Mouse (Mus musculus) monocyte, adult 5-6 weeks (primary cell): ENCODE data around the gene Atp5d. TPM values are rescaled to one million over a fixed set of nuclear protein-coding genes. Genes with fewer than 3 reads are reported as not detected.

Source experiments
- ATAC-seq: fragments of 153-309, 156-312 bp; replicated peaks from 2 replicates; pipeline ENCODE4 v1.8.0; 2017; ENCODE audit warnings: mild to moderate bottlenecking; ENCODE audit not compliant: low TSS enrichment, insufficient number of reproducible peaks, severe bottlenecking, poor library complexity, low FRiP score
- total RNA-seq: library from RNA; stranded (forward); fragments of 200-1000, 200-491, 200-594 nt; gene quantifications from 3 replicates; pipeline ENCODE4 v1.2.3, GENCODE M21; 2017

The Atp5d gene
- total RNA-seq, 1 experiment from 2014 or later, result 29.5 TPM

GRCm38 (mm10) chr10:80136952-80137625 is 1.3 kb upstream of the Atp5d start:
- ATAC-seq, result no peak

GRCm38 (mm10) chr10:80137626-80138552 is 543 bp upstream of the Atp5d start:
- no peak for ATAC-seq

- ATAC-seq, result no peak
Observed at GRCm38 (mm10) chr10:80139439-80139775, 975 bp downstream of the Atp5d start.

GRCm38 (mm10) chr10:80139975-80140665 is 1.7 kb downstream of the Atp5d start:
- ATAC-seq, result no peak

GRCm38 (mm10) chr10:80140666-80141035 is 2.2 kb downstream of the Atp5d start, which contains the start of gene Cbarp:
Gene Cbarp, minus strand, starts transcription at chr10:80140835.
- no peak for ATAC-seq

GRCm38 (mm10) chr10:80141243-80141642 is 2.8 kb downstream of the Atp5d start:
- peak; percentile 55 for ATAC-seq

- ATAC-seq, result peak; percentile 60
Observed at GRCm38 (mm10) chr10:80141786-80142529, 3.5 kb downstream of the Atp5d start.

GRCm38 (mm10) chr10:80142530-80142925 is 4.1 kb downstream of the Atp5d start:
- no peak for ATAC-seq

GRCm38 (mm10) chr10:80143664-80144063 is 5.2 kb downstream of the Atp5d start:
- no peak for ATAC-seq

GRCm38 (mm10) chr10:80144159-80144558 is 5.7 kb downstream of the Atp5d start:
- no peak for ATAC-seq

- no peak for ATAC-seq
Observed at GRCm38 (mm10) chr10:80144864-80145838, 6.7 kb downstream of the Atp5d start.

- no peak for ATAC-seq
Observed at GRCm38 (mm10) chr10:80145896-80146295, 7.5 kb downstream of the Atp5d start.

- ATAC-seq, result no peak
Observed at GRCm38 (mm10) chr10:80146568-80147011, 8.2 kb downstream of the Atp5d start.

- no peak for ATAC-seq
Observed at GRCm38 (mm10) chr10:80147146-80147718, 8.8 kb downstream of the Atp5d start.

GRCm38 (mm10) chr10:80147719-80148601 is 9.5 kb downstream of the Atp5d start, which contains the start of gene Midn:
Gene Midn, plus strand, starts transcription at chr10:80148272.
- no peak for ATAC-seq

- ATAC-seq, result peak; percentile 43
Observed at GRCm38 (mm10) chr10:80148610-80149290, 10.3 kb downstream of the Atp5d start.
